Mouse (Mus musculus): ENCODE data around the gene Plbd2. TPM values are rescaled to one million over a fixed set of nuclear protein-coding genes. Genes with fewer than 3 reads are reported as not detected.

The Plbd2 gene
- total RNA-seq, 2 experiments from 2014 or later, result 33.2 to 37.1 TPM

GRCm38 (mm10) chr5:120440733-120441132 lies 62.7 kb downstream of the Plbd2 start:
- intact Hi-C loops (cut with DNase I), result loop anchor here (1.0 to 5.0 kb wide), 2 partner anchors 268 to 294 kb away; no protein-coding TSS in a partner anchor
- DNase-seq (ENCODE audit: low spot score), result peak; percentile 17

- intact Hi-C loops (cut with DNase I), result loop anchor here (1.0 to 5.0 kb wide), 2 partner anchors 268 to 294 kb away; no protein-coding TSS in a partner anchor
- DNase-seq (ENCODE audit: low spot score), result no peak
Observed at GRCm38 (mm10) chr5:120439887-120440670, 63.3 kb downstream of the Plbd2 start.

- DNase-seq (ENCODE audit: low spot score), result no peak
- intact Hi-C loops (cut with DNase I), result no loop called here
Observed at GRCm38 (mm10) chr5:120438991-120439710, 64.3 kb downstream of the Plbd2 start.

GRCm38 (mm10) chr5:120438469-120438868 lies 65.0 kb downstream of the Plbd2 start:
- intact Hi-C loops (cut with DNase I), result no loop called here
- no peak for DNase-seq (ENCODE audit: low spot score)

GRCm38 (mm10) chr5:120437986-120438385 lies 65.4 kb downstream of the Plbd2 start:
- intact Hi-C loops (cut with DNase I), result no loop called here
- DNase-seq (ENCODE audit: low spot score), result no peak

- DNase-seq (ENCODE audit: low spot score), result no peak
- intact Hi-C loops (cut with DNase I), result no loop called here
Observed at GRCm38 (mm10) chr5:120437539-120437938, 65.9 kb downstream of the Plbd2 start.

- intact Hi-C loops (cut with DNase I), result no loop called here
- DNase-seq (ENCODE audit: low spot score), result no peak
Observed at GRCm38 (mm10) chr5:120436885-120437495, 66.4 kb downstream of the Plbd2 start.

GRCm38 (mm10) chr5:120435731-120436501 lies 67.5 kb downstream of the Plbd2 start:
- intact Hi-C loops (cut with DNase I), result no loop called here
- DNase-seq (ENCODE audit: low spot score), result no peak

GRCm38 (mm10) chr5:120435006-120435681 lies 68.3 kb downstream of the Plbd2 start:
- intact Hi-C loops (cut with DNase I), result no loop called here
- DNase-seq (ENCODE audit: low spot score), result no peak

- no peak for DNase-seq (ENCODE audit: low spot score)
- intact Hi-C loops (cut with DNase I), result no loop called here
Observed at GRCm38 (mm10) chr5:120434231-120434735, 69.1 kb downstream of the Plbd2 start.

Other genes with a start within 250 kb of the Plbd2 start
- gene Lhx5, start 71.9 kb downstream of the Plbd2 start, total RNA-seq (2021), result not detected
- 1 to 10 TPM; 8.8 to 9.6 TPM for gene Sdsl, start 30.8 kb downstream of the Plbd2 start, total RNA-seq (2021)
- gene Sds, start 27.1 kb downstream of the Plbd2 start, total RNA-seq (2021), result 1 to 10 TPM; 1.2 to 1.3 TPM
- 10 to 100 TPM in 1 of 2 experiments, 1 to 10 TPM in 1; 9.3 to 12.6 TPM for gene Slc8b1, start 7.5 kb upstream of the Plbd2 start, total RNA-seq (2021)
- 10 to 100 TPM; 36.0 to 37.9 TPM for gene Tpcn1, start 85.0 kb upstream of the Plbd2 start, total RNA-seq (2021)
- gene Iqcd, start 85.4 kb upstream of the Plbd2 start, total RNA-seq (2021), result not detected
- gene Rita1, start 109.0 kb upstream of the Plbd2 start, total RNA-seq (2021), result 10 to 100 TPM; 15.4 to 18.7 TPM
- 10 to 100 TPM; 20.1 to 21.4 TPM for gene Ddx54, start 109.1 kb upstream of the Plbd2 start, total RNA-seq (2021)
- gene Cfap73, start 130.6 kb upstream of the Plbd2 start, total RNA-seq (2021), result not detected
- not detected for gene Rasal1, start 145.2 kb upstream of the Plbd2 start, total RNA-seq (2021)
- 1 to 10 TPM; 1.8 to 1.9 TPM for gene Dtx1, start 208.3 kb upstream of the Plbd2 start, total RNA-seq (2021)
- under 1 TPM; 0.57 to 0.78 TPM for gene Oas2, start 246.2 kb upstream of the Plbd2 start, total RNA-seq (2021)

Data from heart, postnatal 25 days (tissue).